Mouse (Mus musculus) CH12.LX (cell line): ENCODE data around the gene Mn1. TPM values are rescaled to one million over a fixed set of nuclear protein-coding genes. Genes with fewer than 3 reads are reported as not detected.

Experiments used
- DNase-seq: peaks from one replicate; pipeline ENCODE4 v3.0.0-alpha.2; 2013; ENCODE audit errors: extremely low read depth
- H3K27ac ChIP-seq: 2 replicates; pipeline ENCODE4 v1.5.1; 2012; ENCODE audit warnings: low read depth, mild to moderate bottlenecking, control low read depth, moderate library complexity; ENCODE audit not compliant: insufficient read depth
- H3K27me3 ChIP-seq: replicated peaks from 2 replicates; pipeline ENCODE3; 2012; ENCODE audit warnings: inconsistent platforms
- H3K36me3 ChIP-seq, 2 experiments: replicated peaks in 1 of 2; 2 replicates each; pipeline versions ENCODE3 to v1.6.1; 2012; ENCODE audit warnings: inconsistent platforms in 1 of 2, low read length in 1 of 2, mild to moderate bottlenecking in 1 of 2, mixed read lengths in 1 of 2, moderate library complexity in 1 of 2; ENCODE audit not compliant: control insufficient read depth in 1 of 2, insufficient read depth in 1 of 2
- H3K4me1 ChIP-seq, 2 experiments: 2 replicates each; pipeline ENCODE4 v1.6.1; 2012; ENCODE audit warnings: inconsistent platforms in 1 of 2, moderate library complexity in 1 of 2; ENCODE audit not compliant: insufficient read depth in 2 of 2, control insufficient read depth in 1 of 2
- H3K4me2 ChIP-seq: 2 replicates; pipeline ENCODE4 v1.6.1; 2012; ENCODE audit warnings: low read depth, mild to moderate bottlenecking, control low read depth; ENCODE audit not compliant: poor library complexity, insufficient read depth, severe bottlenecking
- H3K4me3 ChIP-seq, 3 experiments: fragments of 150-350 bp in 1 of 3; sonication (generic) in 1 of 3; replicated peaks in 1 of 3; 2 replicates each; pipeline versions ENCODE3 to v1.5.1; 2011 to 2012; ENCODE audit warnings: low read depth in 2 of 3, low read length in 2 of 3, mild to moderate bottlenecking in 2 of 3, moderate library complexity in 2 of 3, control low read depth in 1 of 3, improper control_type of control experiment in 1 of 3, inconsistent platforms in 1 of 3, mixed read lengths in 1 of 3; ENCODE audit not compliant: poor library complexity in 1 of 3
- H3K79me2 ChIP-seq: replicated peaks from 2 replicates; pipeline ENCODE4 v1.6.1; 2012; ENCODE audit warnings: mild to moderate bottlenecking, moderate library complexity; ENCODE audit not compliant: control insufficient read depth, poor library complexity, insufficient read depth, severe bottlenecking; ENCODE audit errors: extremely low read depth
- H3K9ac ChIP-seq: 2 replicates; pipeline ENCODE4 v1.6.1; 2012; ENCODE audit warnings: low read depth, mild to moderate bottlenecking, control low read depth, moderate library complexity; ENCODE audit not compliant: insufficient read depth
- H3K9me3 ChIP-seq: replicated peaks from 2 replicates; pipeline ENCODE3; 2012; ENCODE audit warnings: low read length, inconsistent platforms, mixed read lengths
- CHD2 ChIP-seq: IDR thresholded peaks from 2 replicates; pipeline ENCODE4 v1.6.1; 2011; ENCODE audit warnings: low read length, improper control_type of control experiment
- GABPA ChIP-seq: IDR thresholded peaks from 2 replicates; pipeline ENCODE4 v1.6.1; 2012; ENCODE audit warnings: low read depth, low read length, improper control_type of control experiment, inconsistent platforms; ENCODE audit not compliant: insufficient replicate concordance
- JUN ChIP-seq: IDR thresholded peaks from 2 replicates; pipeline ENCODE4 v1.6.1; 2011; ENCODE audit warnings: low read depth, mild to moderate bottlenecking, low read length, improper control_type of control experiment, moderate library complexity; ENCODE audit not compliant: insufficient read depth
- MAFK ChIP-seq: IDR thresholded peaks from 2 replicates; pipeline ENCODE4 v1.6.1; 2011; ENCODE audit warnings: low read length, improper control_type of control experiment; ENCODE audit not compliant: insufficient replicate concordance
- MAZ ChIP-seq: IDR thresholded peaks from 2 replicates; pipeline ENCODE4 v1.6.1; 2012; ENCODE audit warnings: low read depth, mild to moderate bottlenecking, inconsistent platforms, low read length, improper control_type of control experiment, moderate library complexity
- MEF2A ChIP-seq: IDR thresholded peaks from 2 replicates; pipeline ENCODE4 v1.6.1; 2014; ENCODE audit warnings: low read depth, mild to moderate bottlenecking, inconsistent platforms, low read length, improper control_type of control experiment, borderline replicate concordance
- MYC ChIP-seq: IDR thresholded peaks from 2 replicates; pipeline ENCODE4 v1.6.1; 2011; ENCODE audit warnings: low read depth, mild to moderate bottlenecking, improper control_type of control experiment, low read length
- NRF1 ChIP-seq: IDR thresholded peaks from 2 replicates; pipeline ENCODE4 v1.6.1; 2014; ENCODE audit warnings: low read depth, mild to moderate bottlenecking, inconsistent platforms, low read length, improper control_type of control experiment, moderate library complexity
- PAX5 ChIP-seq: IDR thresholded peaks from 2 replicates; pipeline ENCODE4 v1.6.1; 2012; ENCODE audit warnings: low read length, inconsistent platforms, mixed read lengths
- POLR2A ChIP-seq: IDR thresholded peaks from 2 replicates; pipeline ENCODE4 v1.6.1; 2011; ENCODE audit warnings: low read depth, mild to moderate bottlenecking, improper control_type of control experiment, low read length
- POLR2AphosphoS2 ChIP-seq: IDR thresholded peaks from 2 replicates; pipeline ENCODE4 v1.6.1; 2011; ENCODE audit warnings: low read depth, low read length, improper control_type of control experiment
- RAD21 ChIP-seq: IDR thresholded peaks from 2 replicates; pipeline ENCODE4 v1.6.1; 2011; ENCODE audit warnings: low read depth, mild to moderate bottlenecking, low read length, improper control_type of control experiment, moderate library complexity
- SIN3A ChIP-seq: IDR thresholded peaks from 2 replicates; pipeline ENCODE4 v1.6.1; 2012; ENCODE audit warnings: low read length, improper control_type of control experiment, inconsistent platforms
- SMC3 ChIP-seq: IDR thresholded peaks from 2 replicates; pipeline ENCODE4 v1.6.1; 2011; ENCODE audit warnings: low read depth, low read length, improper control_type of control experiment
- UBTF ChIP-seq: IDR thresholded peaks from 2 replicates; pipeline ENCODE4 v1.6.1; 2012; ENCODE audit warnings: low read depth, mild to moderate bottlenecking, inconsistent platforms, low read length, improper control_type of control experiment, moderate library complexity
- USF1 ChIP-seq: IDR thresholded peaks from 2 replicates; pipeline ENCODE4 v1.6.1; 2014; ENCODE audit warnings: low read depth, mild to moderate bottlenecking, inconsistent platforms, low read length, improper control_type of control experiment
- ZKSCAN1 ChIP-seq: IDR thresholded peaks from 2 replicates; pipeline ENCODE4 v1.6.1; 2012; ENCODE audit warnings: low read depth, inconsistent platforms, low read length, improper control_type of control experiment, borderline replicate concordance
- ZMIZ1 ChIP-seq: IDR thresholded peaks from 2 replicates; pipeline ENCODE4 v1.6.1; 2012; ENCODE audit warnings: low read depth, mild to moderate bottlenecking, inconsistent platforms, low read length, improper control_type of control experiment
- dilution Hi-C: fragments of 300-500 bp; cut with MboI; formaldehyde crosslinking; loops from 2 replicates; pipeline ENCODE4 v1.14.3; 2020; ENCODE audit warnings: low sequenced_read_pairs; ENCODE audit not compliant: extremely low pct_unique_long_range_greater_than_20kb, extremely low pct_ligation_motif_present
- in situ Hi-C: fragments of 300-500 bp; cut with MboI; formaldehyde crosslinking; loops from 3 replicates; pipeline ENCODE4 v1.14.3; 2019; ENCODE audit warnings: low sequenced_read_pairs, low pct_ligation_motif_present, low pct_unique_long_range_greater_than_20kb, mixed read lengths
- polyA plus RNA-seq: library from polyadenylated mRNA; unstranded; fragments of >175 nt; gene quantifications from 2 replicates; pipeline ENCODE4 v1.2.1, GENCODE M21; 2012; ENCODE audit warnings: low read depth; ENCODE audit not compliant: insufficient read length
- total RNA-seq, 2 experiments: library from RNA; depleted of rRNA; stranded (reverse); fragments of 300-350 nt in 1 of 2; fragments of >200 nt in 1 of 2; gene quantifications; 2 replicates each; pipeline ENCODE4 v1.2.3; 2012 to 2014

The Mn1 gene
- total and polyA plus RNA-seq, 3 experiments: not detected

DNA sequence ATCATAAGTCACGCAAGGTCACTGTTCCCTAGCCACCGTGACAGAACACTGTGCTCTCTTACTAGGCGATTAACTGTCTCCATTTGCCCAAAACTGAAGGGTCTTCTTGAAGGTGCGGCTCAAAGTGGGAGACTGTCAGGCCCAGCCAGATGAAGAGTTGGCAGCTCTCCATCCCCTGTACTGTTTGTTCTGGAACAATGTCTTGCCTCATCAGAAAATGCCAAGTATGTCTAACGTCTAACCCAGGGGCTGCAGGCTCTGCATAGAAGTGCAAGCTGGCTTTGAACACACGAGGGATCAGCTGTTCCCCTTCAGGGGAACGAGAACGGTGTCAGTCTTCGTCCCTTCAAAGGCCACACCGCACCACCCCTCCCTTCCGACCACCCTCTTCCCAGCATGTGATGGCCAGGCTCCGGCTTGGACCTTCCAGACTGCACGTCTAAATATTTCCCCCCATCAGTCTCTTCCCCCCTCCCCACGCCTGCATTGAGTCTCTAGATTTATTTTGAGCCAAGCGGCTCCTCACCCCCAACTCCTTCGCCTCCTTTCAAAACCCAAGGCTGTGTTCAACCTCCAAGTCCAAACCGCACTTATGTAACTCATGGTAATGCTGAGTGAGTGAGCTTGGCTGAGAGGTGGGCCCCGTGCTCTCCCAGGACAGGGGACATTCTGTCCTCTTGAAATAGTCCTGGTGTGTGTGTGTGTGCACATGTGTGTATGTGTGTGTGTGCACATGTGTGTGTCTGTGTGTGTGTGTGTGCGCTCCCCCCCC, 15.1 kb upstream of the Mn1 start:
- Histone ChIP-seq H3K79me2 (no peaks in the 10 kb centered on the region), H3K4me1 (no peaks in the 10 kb centered on the region), H3K4me2 (no peak overlapping the region), H3K9ac (no peak overlapping the region), H3K9me3 (no peaks in the 10 kb centered on the region), H3K4me3 (no peak overlapping the region), H3K36me3 (no peaks in the 10 kb centered on the region), H3K27me3 (peaks cover 40% of the 10 kb centered on the region), H3K27ac (no peak overlapping the region)
- TF ChIP-seq GABPA (no peak), RAD21 (no peak), MYC (no peak), ZKSCAN1 (no peak), JUN (no peak), MAZ (no peak), POLR2AphosphoS2 (no peak), SMC3 (no peak)
- DNase-seq: no peak
- in situ Hi-C loops: no loop called here
- dilution Hi-C loops: no loop called here

DNA sequence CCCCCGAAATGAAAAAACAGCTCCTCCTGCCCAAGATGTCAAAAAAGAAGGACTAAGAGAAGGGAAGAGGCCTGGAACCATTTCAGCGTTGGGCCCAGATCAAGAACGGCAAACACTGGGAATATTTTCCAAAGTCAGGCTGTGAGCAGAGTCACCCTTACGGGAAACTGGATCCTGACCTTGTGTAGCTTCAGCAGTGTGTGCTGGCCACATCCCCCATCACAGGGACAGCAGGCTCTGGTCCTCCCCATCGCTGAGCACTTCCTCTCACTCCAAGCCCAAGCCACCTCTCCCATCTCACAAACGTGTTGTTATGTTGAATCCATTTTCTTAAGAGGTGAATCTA, 14.5 kb upstream of the Mn1 start:
- H3K79me2 ChIP-seq: no peaks in the 10 kb centered on the region
- H3K4me2 ChIP-seq: no peak overlapping the region
- dilution Hi-C loops (no loop called here), in situ Hi-C loops (no loop called here)
- no peak overlapping the region for H3K27ac ChIP-seq
- H3K9ac ChIP-seq: no peak overlapping the region
- TF ChIP-seq POLR2A: no peak
- H3K4me1 ChIP-seq: no peaks in the 10 kb centered on the region
- H3K4me3 ChIP-seq: no peak overlapping the region
- H3K27me3 ChIP-seq: peaks cover 39% of the 10 kb centered on the region
- H3K36me3 ChIP-seq: no peaks in the 10 kb centered on the region
- H3K9me3 ChIP-seq: no peaks in the 10 kb centered on the region
- no peak for DNase-seq

DNA sequence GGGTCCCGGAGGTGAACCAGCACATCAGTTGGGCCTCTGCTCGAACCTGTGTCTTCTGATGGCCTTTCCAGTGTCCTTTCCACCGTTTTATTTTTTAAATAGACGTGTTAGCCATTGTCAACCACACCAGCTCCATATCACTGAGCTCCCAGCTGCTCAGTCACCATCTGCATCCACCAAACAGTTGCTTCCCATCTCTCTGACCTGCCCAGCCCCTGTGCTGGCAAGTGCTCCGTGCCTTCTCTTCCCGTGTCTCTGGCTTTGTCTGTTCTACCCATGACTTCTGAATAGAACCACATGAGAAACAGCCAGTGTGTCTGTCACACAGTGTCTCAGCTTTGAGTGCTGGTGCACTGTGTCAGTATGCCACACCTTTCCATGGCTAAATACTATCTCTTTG, 12.4 kb upstream of the Mn1 start:
- no peak overlapping the region for H3K4me3 ChIP-seq
- H3K36me3 ChIP-seq: no peaks in the 10 kb centered on the region
- peaks cover 51% of the 10 kb centered on the region for H3K27me3 ChIP-seq
- no peak overlapping the region for H3K4me2 ChIP-seq
- TF ChIP-seq ZKSCAN1 (no peak), MAZ (no peak), MAFK (no peak), SIN3A (no peak), NRF1 (no peak), RAD21 (no peak), ZMIZ1 (no peak), MEF2A (no peak), USF1 (no peak), CHD2 (no peak), UBTF (no peak), PAX5 (no peak), JUN (no peak)
- DNase-seq: no peak
- H3K9me3 ChIP-seq: no peaks in the 10 kb centered on the region
- H3K27ac ChIP-seq: no peak overlapping the region
- no peak overlapping the region for H3K9ac ChIP-seq
- dilution Hi-C loops (no loop called here), in situ Hi-C loops (no loop called here)
- no peaks in the 10 kb centered on the region for H3K4me1 ChIP-seq
- H3K79me2 ChIP-seq: no peaks in the 10 kb centered on the region
